Mouse (Mus musculus): ENCODE measurements around the gene Slc25a13. TPM values are rescaled to one million over a fixed set of nuclear protein-coding genes. Genes with fewer than 3 reads are reported as not detected.

Gene Slc25a13
- polyA plus RNA-seq, 1 experiment from 2014 or later, result 35.0 TPM

- ATAC-seq (ENCODE audit: insufficient read depth), result no peak
- H3K4me3 ChIP-seq (replicated peaks), result no peak overlapping the region
- WGBS (ENCODE audit: insufficient replicate concordance), result 87% methylated on average over 1 of the region's 1 CpGs
- no peaks in the 10 kb centered on the region for H3K9me3 ChIP-seq (replicated peaks)
- H3K36me3 ChIP-seq (replicated peaks), result no peaks in the 10 kb centered on the region; the same call in 1 of the 2 replicates
- no peak overlapping the region for H3K9ac ChIP-seq
- no peaks in the 10 kb centered on the region for H3K27me3 ChIP-seq
- no peak overlapping the region for H3K4me2 ChIP-seq
- H3K27ac ChIP-seq (replicated peaks), result no peak overlapping the region
- no peaks in the 10 kb centered on the region for H3K4me1 ChIP-seq (replicated peaks)
These were observed 136.5 kb downstream of the Slc25a13 start for GRCm38 (mm10) chr6:6080484-6080883.

- H3K36me3 ChIP-seq (replicated peaks), result no peaks in the 10 kb centered on the region; the same call in 1 of the 2 replicates
- no peak overlapping the region for H3K9ac ChIP-seq
- H3K27ac ChIP-seq (replicated peaks), result no peak overlapping the region
- no peaks in the 10 kb centered on the region for H3K27me3 ChIP-seq
- H3K4me1 ChIP-seq (replicated peaks), result no peaks in the 10 kb centered on the region
- no peaks in the 10 kb centered on the region for H3K9me3 ChIP-seq (replicated peaks)
- ATAC-seq (ENCODE audit: insufficient read depth), result no peak
- 46% methylated on average over 4 of the region's 4 CpGs for WGBS (ENCODE audit: insufficient replicate concordance)
- no peak overlapping the region for H3K4me3 ChIP-seq (replicated peaks)
- H3K4me2 ChIP-seq, result no peak overlapping the region
These were observed 139.7 kb downstream of the Slc25a13 start for GRCm38 (mm10) chr6:6077234-6077633.

GRCm38 (mm10) chr6:6075940-6076447 is 141.0 kb downstream of the Slc25a13 start:
- H3K27me3 ChIP-seq, result no peaks in the 10 kb centered on the region
- no peaks in the 10 kb centered on the region; the same call in 1 of the 2 replicates for H3K36me3 ChIP-seq (replicated peaks)
- 80% methylated on average over 7 of the region's 7 CpGs for WGBS (ENCODE audit: insufficient replicate concordance)
- H3K27ac ChIP-seq (replicated peaks), result no peak overlapping the region
- H3K4me3 ChIP-seq (replicated peaks), result no peak overlapping the region
- no peaks in the 10 kb centered on the region for H3K9me3 ChIP-seq (replicated peaks)
- H3K4me1 ChIP-seq (replicated peaks), result no peaks in the 10 kb centered on the region
- ATAC-seq (ENCODE audit: insufficient read depth), result no peak
- H3K9ac ChIP-seq, result no peak overlapping the region
- no peak overlapping the region for H3K4me2 ChIP-seq

GRCm38 (mm10) chr6:6071038-6071437 is 145.9 kb downstream of the Slc25a13 start:
- Histone ChIP-seq H3K9me3 (replicated peaks) (no peaks in the 10 kb centered on the region), H3K4me1 (replicated peaks) (0 out of 2 replicates have a peak, but pooled peaks cover 3% of the 10 kb centered on the region), H3K27ac (replicated peaks) (no peak overlapping the region), H3K4me2 (no peak overlapping the region), H3K27me3 (no peaks in the 10 kb centered on the region), H3K9ac (no peak overlapping the region), H3K36me3 (replicated peaks) (no peaks in the 10 kb centered on the region), H3K4me3 (replicated peaks) (no peak overlapping the region)
- no peak for ATAC-seq (ENCODE audit: insufficient read depth)
- 75% methylated on average over 7 of the region's 7 CpGs for WGBS (ENCODE audit: insufficient replicate concordance)

GRCm38 (mm10) chr6:6070015-6070414 is 147.0 kb downstream of the Slc25a13 start:
- ATAC-seq (ENCODE audit: insufficient read depth), result no peak
- Histone ChIP-seq H3K27ac (replicated peaks) (no peak overlapping the region), H3K27me3 (no peaks in the 10 kb centered on the region), H3K9ac (no peak overlapping the region), H3K4me2 (no peak overlapping the region), H3K4me3 (replicated peaks) (no peak overlapping the region), H3K36me3 (replicated peaks) (no peaks in the 10 kb centered on the region), H3K4me1 (replicated peaks) (0 out of 2 replicates have a peak, but pooled peaks cover 3% of the 10 kb centered on the region), H3K9me3 (replicated peaks) (no peaks in the 10 kb centered on the region)
- WGBS (ENCODE audit: insufficient replicate concordance), result 34% methylated on average over 3 of the region's 3 CpGs

- Histone ChIP-seq H3K4me3 (replicated peaks) (no peak overlapping the region), H3K4me1 (replicated peaks) (0 out of 2 replicates have a peak, but pooled peaks cover 3% of the 10 kb centered on the region), H3K27me3 (no peaks in the 10 kb centered on the region), H3K27ac (replicated peaks) (no peak overlapping the region), H3K4me2 (no peak overlapping the region), H3K9ac (no peak overlapping the region), H3K36me3 (replicated peaks) (no peaks in the 10 kb centered on the region), H3K9me3 (replicated peaks) (no peaks in the 10 kb centered on the region)
- 60% methylated on average over 6 of the region's 6 CpGs for WGBS (ENCODE audit: insufficient replicate concordance)
- no peak for ATAC-seq (ENCODE audit: insufficient read depth)
These were observed 149.8 kb downstream of the Slc25a13 start for GRCm38 (mm10) chr6:6067201-6067600.

- Histone ChIP-seq H3K27ac (replicated peaks) (no peak overlapping the region), H3K9ac (no peak overlapping the region), H3K36me3 (replicated peaks) (no peaks in the 10 kb centered on the region), H3K4me2 (no peak overlapping the region), H3K4me1 (replicated peaks) (no peaks in the 10 kb centered on the region), H3K27me3 (no peaks in the 10 kb centered on the region), H3K9me3 (replicated peaks) (no peaks in the 10 kb centered on the region), H3K4me3 (replicated peaks) (no peak overlapping the region)
- 78% methylated on average over 3 of the region's 3 CpGs for WGBS (ENCODE audit: insufficient replicate concordance)
- no peak for ATAC-seq (ENCODE audit: insufficient read depth)
These were observed 158.4 kb downstream of the Slc25a13 start for GRCm38 (mm10) chr6:6058548-6058947.

- 56% methylated on average over 3 of the region's 3 CpGs for WGBS (ENCODE audit: insufficient replicate concordance)
- Histone ChIP-seq H3K27me3 (no peaks in the 10 kb centered on the region), H3K4me2 (no peak overlapping the region), H3K4me1 (replicated peaks) (no peaks in the 10 kb centered on the region), H3K27ac (replicated peaks) (no peak overlapping the region), H3K9me3 (replicated peaks) (no peaks in the 10 kb centered on the region), H3K9ac (no peak overlapping the region), H3K36me3 (replicated peaks) (no peaks in the 10 kb centered on the region), H3K4me3 (replicated peaks) (no peak overlapping the region)
- ATAC-seq (ENCODE audit: insufficient read depth), result no peak
These were observed 163.0 kb downstream of the Slc25a13 start for GRCm38 (mm10) chr6:6053946-6054345.

GRCm38 (mm10) chr6:6052696-6053095 is 164.3 kb downstream of the Slc25a13 start:
- 46% methylated on average over 11 of the region's 11 CpGs for WGBS (ENCODE audit: insufficient replicate concordance)
- H3K9ac ChIP-seq, result no peak overlapping the region
- no peak overlapping the region for H3K27ac ChIP-seq (replicated peaks)
- H3K36me3 ChIP-seq (replicated peaks), result no peaks in the 10 kb centered on the region
- H3K4me1 ChIP-seq (replicated peaks), result no peaks in the 10 kb centered on the region
- no peaks in the 10 kb centered on the region for H3K27me3 ChIP-seq
- H3K4me2 ChIP-seq, result no peak overlapping the region
- H3K9me3 ChIP-seq (replicated peaks), result no peaks in the 10 kb centered on the region
- ATAC-seq (ENCODE audit: insufficient read depth), result no peak
- H3K4me3 ChIP-seq (replicated peaks), result no peak overlapping the region

- no peak overlapping the region for H3K27ac ChIP-seq (replicated peaks)
- no peak overlapping the region for H3K9ac ChIP-seq
- no peak overlapping the region for H3K4me3 ChIP-seq (replicated peaks)
- WGBS (ENCODE audit: insufficient replicate concordance), result 27% methylated on average over 12 of the region's 12 CpGs
- H3K9me3 ChIP-seq (replicated peaks), result no peaks in the 10 kb centered on the region
- H3K27me3 ChIP-seq, result no peaks in the 10 kb centered on the region
- 0 out of 2 replicates have a peak, but pooled peaks have one; percentile 37 for ATAC-seq (ENCODE audit: insufficient read depth)
- 0 out of 2 replicates have a peak, but pooled peaks cover 3% of the 10 kb centered on the region for H3K4me1 ChIP-seq (replicated peaks)
- H3K4me2 ChIP-seq, result no peak overlapping the region
- H3K36me3 ChIP-seq (replicated peaks), result no peaks in the 10 kb centered on the region
These were observed 170.1 kb downstream of the Slc25a13 start for GRCm38 (mm10) chr6:6046729-6047424.

GRCm38 (mm10) chr6:6038773-6039550 is 178.0 kb downstream of the Slc25a13 start:
- 0 out of 2 replicates have a peak, but pooled peaks cover 3% of the 10 kb centered on the region for H3K36me3 ChIP-seq (replicated peaks)
- H3K9me3 ChIP-seq (replicated peaks), result no peaks in the 10 kb centered on the region
- 71% methylated on average over 18 of the region's 18 CpGs for WGBS (ENCODE audit: insufficient replicate concordance)
- no peak overlapping the region for H3K4me2 ChIP-seq
- no peak overlapping the region for H3K4me3 ChIP-seq (replicated peaks)
- H3K27me3 ChIP-seq, result no peaks in the 10 kb centered on the region
- H3K9ac ChIP-seq, result no peak overlapping the region
- no peak overlapping the region for H3K27ac ChIP-seq (replicated peaks)
- ATAC-seq (ENCODE audit: insufficient read depth), result no peak
- H3K4me1 ChIP-seq (replicated peaks), result no peaks in the 10 kb centered on the region

All from liver, embryonic 15.5 days (tissue).